Mouse (Mus musculus): ENCODE measurements at regions not wholly inside any gene's neighbourhood (a gene's known extent, or its start where the extent isn't known, plus 50 kb on each side); places are given as distances from the start of the nearest gene placed in this dataset.

- Histone ChIP-seq H3K4me3 (ENCODE audit: insufficient read depth, low read length) (no peak overlapping the region), H3K4me1 (ENCODE audit: control insufficient read depth, insufficient read depth, low read length) (peaks cover 7% of the 10 kb centered on the region; the same call in 1 of the 2 replicates), H3K27ac (ENCODE audit: insufficient read depth, low read length) (peak overlapping the region; percentile 80)
- no peak for TF ChIP-seq POLR2A (IDR thresholded peaks at IDR 0.05; ENCODE audit: low read depth, low read length)
- TF ChIP-seq CTCF (IDR thresholded peaks at IDR 0.05; ENCODE audit: borderline replicate concordance, insufficient read depth, low read length), result no peak
Observed at GRCm38 (mm10) chr13:39306851-39307250, 346.2 kb upstream of the Slc35b3 start.

GRCm38 (mm10) chr13:39297129-39297528 is 336.5 kb upstream of the Slc35b3 start:
- TF ChIP-seq CTCF (IDR thresholded peaks at IDR 0.05; ENCODE audit: borderline replicate concordance, insufficient read depth, low read length) (no peak), POLR2A (IDR thresholded peaks at IDR 0.05; ENCODE audit: low read depth, low read length) (no peak)
- H3K4me3 ChIP-seq (ENCODE audit: insufficient read depth, low read length), result no peak overlapping the region
- no peak overlapping the region for H3K27ac ChIP-seq (ENCODE audit: insufficient read depth, low read length)
- H3K4me1 ChIP-seq (ENCODE audit: control insufficient read depth, insufficient read depth, low read length), result peaks cover 6% of the 10 kb centered on the region; the same call in 1 of the 2 replicates

GRCm38 (mm10) chr13:39290216-39290960 is 329.7 kb upstream of the Slc35b3 start:
- no peak overlapping the region for H3K4me3 ChIP-seq (ENCODE audit: insufficient read depth, low read length)
- H3K4me1 ChIP-seq (ENCODE audit: control insufficient read depth, insufficient read depth, low read length), result peaks cover 2% of the 10 kb centered on the region; the same call in 1 of the 2 replicates
- TF ChIP-seq POLR2A (IDR thresholded peaks at IDR 0.05; ENCODE audit: low read depth, low read length) (no peak; the same call in 1 of the 2 replicates), CTCF (IDR thresholded peaks at IDR 0.05; ENCODE audit: borderline replicate concordance, insufficient read depth, low read length) (no peak)
- peak overlapping the region; percentile 88 for H3K27ac ChIP-seq (ENCODE audit: insufficient read depth, low read length)

GRCm38 (mm10) chr13:39282272-39282671 is 321.6 kb upstream of the Slc35b3 start:
- no peak overlapping the region for H3K4me3 ChIP-seq (ENCODE audit: insufficient read depth, low read length)
- H3K4me1 ChIP-seq (ENCODE audit: control insufficient read depth, insufficient read depth, low read length), result peaks cover 3% of the 10 kb centered on the region; the same call in 1 of the 2 replicates
- peak overlapping the region; percentile 26; the same call in 1 of the 2 replicates for H3K27ac ChIP-seq (ENCODE audit: insufficient read depth, low read length)
- TF ChIP-seq POLR2A (IDR thresholded peaks at IDR 0.05; ENCODE audit: low read depth, low read length) (no peak), CTCF (IDR thresholded peaks at IDR 0.05; ENCODE audit: borderline replicate concordance, insufficient read depth, low read length) (no peak)

GRCm38 (mm10) chr13:39278101-39278500 is 317.4 kb upstream of the Slc35b3 start:
- no peak overlapping the region for H3K27ac ChIP-seq (ENCODE audit: insufficient read depth, low read length)
- no peak overlapping the region for H3K4me3 ChIP-seq (ENCODE audit: insufficient read depth, low read length)
- H3K4me1 ChIP-seq (ENCODE audit: control insufficient read depth, insufficient read depth, low read length), result peaks cover 3% of the 10 kb centered on the region; the same call in 1 of the 2 replicates
- TF ChIP-seq POLR2A (IDR thresholded peaks at IDR 0.05; ENCODE audit: low read depth, low read length), result no peak
- no peak for TF ChIP-seq CTCF (IDR thresholded peaks at IDR 0.05; ENCODE audit: borderline replicate concordance, insufficient read depth, low read length)

- Histone ChIP-seq H3K4me1 (ENCODE audit: control insufficient read depth, insufficient read depth, low read length) (no peaks in the 10 kb centered on the region), H3K4me3 (ENCODE audit: insufficient read depth, low read length) (no peak overlapping the region), H3K27ac (ENCODE audit: insufficient read depth, low read length) (no peak overlapping the region)
- TF ChIP-seq POLR2A (IDR thresholded peaks at IDR 0.05; ENCODE audit: low read depth, low read length) (no peak), CTCF (IDR thresholded peaks at IDR 0.05; ENCODE audit: borderline replicate concordance, insufficient read depth, low read length) (no peak)
Observed at GRCm38 (mm10) chr13:39266024-39266423, 305.3 kb upstream of the Slc35b3 start.

- no peak overlapping the region for H3K27ac ChIP-seq (ENCODE audit: insufficient read depth, low read length)
- no peak overlapping the region for H3K4me3 ChIP-seq (ENCODE audit: insufficient read depth, low read length)
- peaks cover 13% of the 10 kb centered on the region for H3K4me1 ChIP-seq (ENCODE audit: control insufficient read depth, insufficient read depth, low read length)
- no peak for TF ChIP-seq CTCF (IDR thresholded peaks at IDR 0.05; ENCODE audit: borderline replicate concordance, insufficient read depth, low read length)
- no peak for TF ChIP-seq POLR2A (IDR thresholded peaks at IDR 0.05; ENCODE audit: low read depth, low read length)
Observed at GRCm38 (mm10) chr13:39256708-39257107, 296.0 kb upstream of the Slc35b3 start.

- Histone ChIP-seq H3K4me1 (ENCODE audit: control insufficient read depth, insufficient read depth, low read length) (peaks cover 13% of the 10 kb centered on the region), H3K27ac (ENCODE audit: insufficient read depth, low read length) (no peak overlapping the region), H3K4me3 (ENCODE audit: insufficient read depth, low read length) (no peak overlapping the region)
- TF ChIP-seq CTCF (IDR thresholded peaks at IDR 0.05; ENCODE audit: borderline replicate concordance, insufficient read depth, low read length), result no peak
- no peak for TF ChIP-seq POLR2A (IDR thresholded peaks at IDR 0.05; ENCODE audit: low read depth, low read length)
Observed at GRCm38 (mm10) chr13:39255338-39255737, 294.7 kb upstream of the Slc35b3 start.

GRCm38 (mm10) chr13:39252591-39252990 is 291.9 kb upstream of the Slc35b3 start:
- Histone ChIP-seq H3K4me1 (ENCODE audit: control insufficient read depth, insufficient read depth, low read length) (peaks cover 13% of the 10 kb centered on the region), H3K27ac (ENCODE audit: insufficient read depth, low read length) (peak overlapping the region; percentile 80), H3K4me3 (ENCODE audit: insufficient read depth, low read length) (no peak overlapping the region)
- TF ChIP-seq POLR2A (IDR thresholded peaks at IDR 0.05; ENCODE audit: low read depth, low read length), result no peak
- TF ChIP-seq CTCF (IDR thresholded peaks at IDR 0.05; ENCODE audit: borderline replicate concordance, insufficient read depth, low read length), result no peak

GRCm38 (mm10) chr13:39250096-39250495 is 289.4 kb upstream of the Slc35b3 start:
- no peak for TF ChIP-seq CTCF (IDR thresholded peaks at IDR 0.05; ENCODE audit: borderline replicate concordance, insufficient read depth, low read length)
- TF ChIP-seq POLR2A (IDR thresholded peaks at IDR 0.05; ENCODE audit: low read depth, low read length), result no peak
- Histone ChIP-seq H3K27ac (ENCODE audit: insufficient read depth, low read length) (no peak overlapping the region), H3K4me1 (ENCODE audit: control insufficient read depth, insufficient read depth, low read length) (peaks cover 9% of the 10 kb centered on the region; the same call in 1 of the 2 replicates), H3K4me3 (ENCODE audit: insufficient read depth, low read length) (no peak overlapping the region)
